Mouse (Mus musculus): ENCODE data around the gene C030005K15Rik.

DNA sequence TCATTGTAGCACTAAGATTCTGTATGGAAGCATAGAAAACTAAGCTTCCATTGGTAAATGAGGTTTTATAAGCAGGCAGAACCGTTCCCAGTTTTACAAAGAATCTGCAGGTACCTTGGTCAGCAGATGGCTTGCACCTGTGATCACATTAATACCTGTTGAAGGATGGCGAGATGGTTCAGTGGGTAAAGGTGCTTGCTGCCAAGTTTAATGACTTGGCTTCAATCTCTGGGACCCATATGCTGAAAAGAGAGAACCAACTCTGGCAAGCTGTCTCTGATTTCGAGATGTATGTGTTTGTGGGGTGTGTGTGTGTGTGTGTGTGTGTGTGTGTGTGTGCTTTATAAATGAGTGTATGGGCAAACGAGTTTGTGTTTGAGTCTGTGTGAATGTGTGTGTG lies 27.3 kb upstream of the C030005K15Rik start:
- TF ChIP-seq POLR2A (IDR thresholded peaks at IDR 0.05; ENCODE audit: insufficient read depth, low read length) (no peak), CTCF (IDR thresholded peaks at IDR 0.05; ENCODE audit: low read depth, low read length) (no peak)

All from ES-Bruce4 (cell line).